Mouse (Mus musculus): ENCODE results near the gene Usp32.

GRCm38 (mm10) chr11:85116084-85116844 is 23.7 kb downstream of the Usp32 start:
- TF ChIP-seq CTCF (IDR thresholded peaks at IDR 0.05; ENCODE audit: control insufficient read depth, insufficient read depth, low read length) (no peak), POLR2A (IDR thresholded peaks at IDR 0.05; ENCODE audit: borderline replicate concordance, control insufficient read depth, low read depth, low read length) (no peak)

All from bone marrow, adult 2 months (tissue).